Mouse (Mus musculus): ENCODE data around the gene Csnk2a2.

The Csnk2a2 gene

GRCm38 (mm10) chr8:95490006-95490405 is at the start of gene Csnk2a2:
Csnk2a2 (minus strand) TSS chr8:95490039.
- DNase-seq (ENCODE audit: low spot score) = no peak

GRCm38 (mm10) chr8:95539487-95539886 is 49.6 kb upstream of the Csnk2a2 start:
- no peak for DNase-seq (ENCODE audit: low spot score)

DNA sequence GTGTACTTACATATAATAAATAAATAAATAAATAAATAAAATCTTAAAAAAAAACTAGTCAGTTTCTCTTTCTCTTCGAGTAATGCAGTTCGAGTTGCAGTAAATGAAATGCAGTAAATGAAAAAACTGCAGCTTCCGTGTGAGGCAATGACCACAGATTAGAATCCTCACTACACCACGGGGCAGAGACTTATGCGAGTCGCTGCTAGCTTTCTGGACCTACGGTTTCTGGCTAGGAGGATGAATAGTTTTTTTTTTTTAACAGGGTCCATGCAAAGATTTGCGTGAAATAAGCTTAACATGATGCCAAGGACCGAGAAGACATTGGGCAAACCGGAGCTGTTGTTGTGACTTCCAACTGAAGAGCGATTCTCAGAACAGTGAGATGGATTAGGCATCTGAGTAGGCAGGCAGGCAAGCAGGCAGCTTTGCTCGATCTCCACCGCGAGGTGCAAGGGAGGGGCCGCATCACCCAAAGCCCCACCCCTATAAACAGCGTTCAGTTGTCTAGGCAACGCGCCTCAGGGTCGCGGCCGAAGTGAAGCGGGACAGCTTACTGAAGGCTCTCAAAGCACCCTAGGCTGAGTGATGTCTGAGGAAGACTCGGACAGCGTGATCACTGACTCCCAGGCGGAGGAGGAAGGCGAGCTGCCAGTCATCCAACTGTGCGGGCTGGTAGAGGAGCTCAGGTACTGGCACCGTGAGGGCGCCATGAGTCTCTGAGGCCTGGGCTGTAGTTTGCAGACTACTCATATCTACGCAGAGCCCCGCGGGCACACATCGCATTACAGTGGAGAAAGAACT is 43.9 kb upstream of the Csnk2a2 start, which contains the start of gene Ccdc113:
TSS of gene Ccdc113 (plus strand) at position 502 of the 804 bp plus-strand sequence.
- DNase-seq (ENCODE audit: low spot score) = peak; percentile 76

DNA sequence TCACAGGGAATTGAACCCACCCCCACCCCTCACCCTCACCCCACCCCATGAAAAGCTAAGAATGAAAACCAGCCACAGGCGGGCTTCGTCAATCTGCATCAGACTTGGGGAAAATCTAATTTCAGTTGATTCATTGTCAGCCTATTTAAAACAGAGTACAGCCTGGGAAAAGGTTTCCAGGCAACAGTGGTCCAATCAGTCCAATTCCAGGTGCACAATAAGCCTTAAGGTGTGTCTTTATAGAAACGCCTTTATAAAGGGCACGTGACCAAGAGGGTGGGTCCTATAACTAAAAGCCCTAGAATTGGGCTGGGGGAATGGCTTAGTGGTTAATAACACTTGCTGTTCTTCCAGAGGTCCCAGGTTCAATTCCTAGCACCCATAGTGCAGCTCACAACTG is 42.4 kb upstream of the Csnk2a2 start:
- no peak for DNase-seq (ENCODE audit: low spot score)

GRCm38 (mm10) chr8:95528750-95529310 is 39.0 kb upstream of the Csnk2a2 start:
- DNase-seq (ENCODE audit: low spot score) = no peak

GRCm38 (mm10) chr8:95528194-95528593 is 38.4 kb upstream of the Csnk2a2 start:
- no peak for DNase-seq (ENCODE audit: low spot score)

GRCm38 (mm10) chr8:95523991-95524390 is 34.2 kb upstream of the Csnk2a2 start:
- DNase-seq (ENCODE audit: low spot score) = no peak

DNA sequence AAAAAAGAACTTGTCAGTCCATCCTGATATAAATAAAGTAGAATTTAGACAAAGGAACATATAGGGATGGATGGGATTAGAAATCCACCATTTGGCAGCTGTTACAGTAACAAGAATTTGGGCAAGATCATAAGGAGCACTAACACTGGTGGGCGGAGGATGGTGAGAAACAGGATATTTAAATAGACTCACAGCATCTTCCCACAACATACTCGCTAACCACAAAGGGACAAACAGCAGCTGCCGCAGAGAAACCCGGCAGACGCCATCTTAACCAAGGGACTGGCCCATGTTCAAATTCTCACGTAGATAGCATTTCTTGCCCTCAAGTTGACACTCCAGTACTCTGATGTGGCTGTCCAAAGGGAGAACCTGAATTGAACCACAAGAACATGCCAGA is 27.1 kb upstream of the Csnk2a2 start:
- no peak for DNase-seq (ENCODE audit: low spot score)

DNA sequence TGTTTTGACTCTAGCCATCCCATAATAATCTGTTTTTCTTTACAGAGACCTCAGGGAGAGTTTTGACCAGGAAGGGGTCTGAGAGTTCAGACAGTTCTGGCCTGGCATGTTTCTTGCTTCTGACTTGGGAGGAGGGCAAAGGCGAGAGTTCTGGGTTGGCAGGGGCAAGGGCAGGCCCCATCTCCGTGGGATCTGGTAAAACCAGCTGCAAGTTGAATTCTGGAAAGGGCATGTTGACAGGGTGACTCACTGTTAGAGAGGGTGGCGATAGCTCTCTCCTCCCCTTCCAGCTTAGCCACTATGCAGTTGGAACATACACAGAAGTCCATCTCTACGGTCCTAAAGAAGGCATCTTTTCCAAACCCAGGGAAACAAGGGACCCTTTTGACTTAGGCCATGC is 23.4 kb upstream of the Csnk2a2 start:
- DNase-seq (ENCODE audit: low spot score) = no peak

GRCm38 (mm10) chr8:95512257-95512656 is 22.4 kb upstream of the Csnk2a2 start:
- peak; percentile 20 for DNase-seq (ENCODE audit: low spot score)

GRCm38 (mm10) chr8:95506245-95506644 is 16.4 kb upstream of the Csnk2a2 start:
- DNase-seq (ENCODE audit: low spot score) = no peak

- DNase-seq (ENCODE audit: low spot score) = no peak
Measured at GRCm38 (mm10) chr8:95505606-95506005, 15.8 kb upstream of the Csnk2a2 start.

- DNase-seq (ENCODE audit: low spot score) = no peak
Measured at GRCm38 (mm10) chr8:95504835-95505234, 15.0 kb upstream of the Csnk2a2 start.

- DNase-seq (ENCODE audit: low spot score) = no peak
Measured at GRCm38 (mm10) chr8:95502431-95502830, 12.6 kb upstream of the Csnk2a2 start.

DNA sequence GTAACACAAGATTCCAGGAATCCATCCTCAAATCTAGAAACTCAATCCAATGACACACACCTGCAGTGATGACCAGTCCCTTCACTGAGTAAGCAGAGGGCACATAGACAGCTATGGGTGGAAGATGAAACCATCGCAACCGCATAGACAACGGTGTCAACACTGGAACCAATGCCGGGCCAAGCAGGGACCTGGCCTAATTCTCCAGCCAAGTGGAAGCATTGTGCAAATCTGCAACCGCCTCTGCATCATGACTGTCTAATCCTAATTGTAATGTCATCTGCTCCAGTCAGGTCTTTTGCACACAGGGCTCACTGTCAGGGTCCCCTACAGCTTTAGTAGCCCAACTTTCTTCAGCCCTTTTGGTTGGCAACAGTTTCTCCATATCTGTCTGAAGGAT is 10.6 kb upstream of the Csnk2a2 start:
- no peak for DNase-seq (ENCODE audit: low spot score)

GRCm38 (mm10) chr8:95499266-95500064 is 9.6 kb upstream of the Csnk2a2 start:
- DNase-seq (ENCODE audit: low spot score) = no peak

DNA sequence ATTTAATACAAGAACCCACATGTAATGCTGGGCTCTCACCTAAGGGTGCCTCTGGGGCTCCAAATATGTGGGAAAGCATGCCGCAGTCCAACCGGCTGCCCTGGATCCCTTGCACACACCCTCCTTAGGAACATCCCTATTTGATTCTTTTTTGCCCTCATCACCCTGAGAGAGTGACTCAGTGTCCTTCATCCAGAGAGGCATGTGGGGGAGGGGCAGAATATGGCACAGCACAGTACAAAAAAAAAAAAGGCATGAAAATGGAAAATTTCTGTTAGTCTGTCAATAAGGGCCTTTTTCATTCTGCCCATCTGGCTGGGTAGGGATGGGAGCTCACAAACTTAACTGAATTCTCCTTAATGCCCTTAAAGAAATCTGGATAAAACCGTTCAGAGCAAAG is 8.0 kb upstream of the Csnk2a2 start:
- no peak for DNase-seq (ENCODE audit: low spot score)

- DNase-seq (ENCODE audit: low spot score) = no peak
Measured at GRCm38 (mm10) chr8:95496420-95496819, 6.6 kb upstream of the Csnk2a2 start.

- no peak for DNase-seq (ENCODE audit: low spot score)
Measured at GRCm38 (mm10) chr8:95495444-95495843, 5.6 kb upstream of the Csnk2a2 start.

- DNase-seq (ENCODE audit: low spot score) = no peak
Measured at GRCm38 (mm10) chr8:95492057-95492456, 2.2 kb upstream of the Csnk2a2 start.

DNA sequence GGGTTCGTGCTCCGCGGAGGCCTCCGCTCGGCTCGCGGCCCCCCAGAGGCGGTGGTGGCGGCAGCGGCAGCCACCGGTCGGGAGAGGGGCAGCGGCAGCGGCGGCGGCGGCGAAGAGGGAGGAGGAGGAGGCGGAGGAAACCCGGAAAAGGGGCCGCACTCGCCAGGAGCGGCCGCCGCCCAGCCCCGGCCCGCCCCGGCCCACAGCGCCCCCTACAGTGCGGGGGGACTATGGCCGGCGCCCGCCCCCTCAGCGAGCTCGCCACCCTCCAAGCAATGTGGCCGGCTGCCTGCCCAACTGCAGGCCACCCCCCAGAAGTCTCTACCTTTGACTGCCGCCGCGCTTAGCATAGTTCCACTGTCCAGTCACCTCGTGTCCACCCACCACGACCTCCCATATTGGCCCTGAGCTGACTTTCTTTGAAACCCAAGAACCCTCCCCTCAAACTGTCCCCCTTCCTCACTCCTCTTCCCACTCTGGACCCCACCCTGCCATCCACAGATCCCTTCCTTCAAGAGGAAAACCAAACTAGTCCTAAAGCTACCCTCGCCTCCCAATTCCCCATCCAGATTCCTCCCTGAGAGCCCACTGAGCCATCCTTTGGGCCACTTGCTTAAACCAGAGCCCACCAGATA is 1.0 kb downstream of the Csnk2a2 start:
- DNase-seq (ENCODE audit: low spot score) = peak; percentile 84
